Mouse (Mus musculus): ENCODE data around the gene Tmem185a.

DNA sequence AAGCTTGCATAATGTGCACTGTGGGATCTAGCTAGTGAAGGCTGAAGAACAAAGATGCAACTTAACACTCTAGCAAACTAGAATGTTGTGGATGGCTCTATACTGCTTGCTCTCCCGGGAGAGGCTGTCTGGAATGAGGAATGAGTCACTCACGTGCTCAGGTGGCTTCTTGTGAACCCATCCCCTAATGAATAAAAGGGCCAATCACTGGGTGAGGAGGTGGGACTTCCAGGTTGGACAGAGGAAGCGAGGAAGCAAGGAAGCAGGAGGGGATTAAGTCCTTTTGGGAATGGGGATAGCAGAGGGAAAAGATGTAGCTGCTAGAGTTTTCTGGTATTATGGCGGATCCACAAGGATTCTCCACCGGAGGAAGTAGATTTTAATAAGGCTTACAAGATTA is 1.7 kb upstream of the Tmem185a start:
- TF ChIP-seq GATA1 (IDR thresholded peaks at IDR 0.05; ENCODE audit: low read length) (no peak), TAL1 (IDR thresholded peaks at IDR 0.05; ENCODE audit: low read length) (no peak)
